Mouse (Mus musculus) v-Abl transformed pro-B cells (cell line): Measurements from ENCODE around the gene Cep104.

Source experiments
- in situ Hi-C, 2 experiments: fragments of 400-800 bp; cut with MboI; formaldehyde crosslinking; loops; one replicate each; pipeline ENCODE4 v1.15.1; 2025; ENCODE audit not compliant: unreplicated experiment in 2 of 2

Gene Cep104

DNA sequence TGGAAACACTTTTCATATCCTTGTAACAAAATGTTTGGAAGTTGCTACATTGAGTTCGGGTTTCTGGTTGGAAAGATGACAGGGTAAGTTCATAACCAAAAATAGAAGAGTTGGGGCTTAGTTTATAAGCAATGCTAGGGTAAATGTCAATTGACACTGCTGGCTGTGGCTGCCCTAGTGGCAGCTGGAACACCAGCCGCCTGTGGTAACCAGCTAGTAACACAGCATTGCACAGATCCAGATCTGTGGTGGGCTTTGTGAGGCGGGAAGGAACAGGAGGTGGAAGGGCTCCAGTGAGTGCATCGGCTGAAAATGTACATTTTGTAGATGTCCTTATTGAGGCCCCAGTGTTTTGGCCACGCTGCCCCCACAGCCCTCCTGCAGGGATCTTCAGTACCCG lies 774 bp downstream of the Cep104 start:
- in situ Hi-C loops: loop anchor here (5.0 to 10.0 kb wide), 3 partner anchors 37 to 1651 kb away; partner anchors contain the start of genes Lrrc47 (in 2 of the 2), Rpl22 (in 1 of the 2) and Tprgl (in 1 of the 2)

GRCm38 (mm10) chr4:153979243-153979642 lies 4.2 kb downstream of the Cep104 start:
- in situ Hi-C loops: loop anchor here (5.0 to 10.0 kb wide), 3 partner anchors 33 to 1654 kb away; partner anchors contain the start of genes Lrrc47 (in 2 of the 2), Rpl22 (in 1 of the 2) and Tprgl (in 1 of the 2)

DNA sequence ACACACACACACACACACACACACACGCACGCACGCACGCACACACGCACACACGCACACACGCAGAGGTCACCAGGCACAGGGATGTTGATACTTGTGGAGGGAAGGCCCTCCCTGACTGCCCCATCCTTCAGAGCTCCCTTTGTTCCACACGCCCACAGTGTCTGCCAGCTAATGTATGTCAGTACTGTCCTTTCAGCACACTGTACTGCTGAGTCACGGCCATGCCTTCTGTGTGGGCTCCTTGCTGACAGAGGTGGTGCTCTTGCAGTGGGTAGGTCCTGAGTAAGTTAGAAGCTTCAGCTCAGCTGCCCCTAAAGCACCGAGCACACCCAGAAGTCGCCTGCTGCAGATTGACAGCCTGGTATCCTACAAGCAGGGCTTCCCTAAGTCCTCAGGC lies 5.5 kb downstream of the Cep104 start:
- in situ Hi-C loops: no loop called here

- in situ Hi-C loops: no loop called here
Measured at GRCm38 (mm10) chr4:153992715-153993114, 17.7 kb downstream of the Cep104 start.

GRCm38 (mm10) chr4:153993505-153993904 lies 18.5 kb downstream of the Cep104 start:
- in situ Hi-C loops: no loop called here

- in situ Hi-C loops: no loop called here
Measured at GRCm38 (mm10) chr4:154005488-154005887, 30.5 kb downstream of the Cep104 start.

DNA sequence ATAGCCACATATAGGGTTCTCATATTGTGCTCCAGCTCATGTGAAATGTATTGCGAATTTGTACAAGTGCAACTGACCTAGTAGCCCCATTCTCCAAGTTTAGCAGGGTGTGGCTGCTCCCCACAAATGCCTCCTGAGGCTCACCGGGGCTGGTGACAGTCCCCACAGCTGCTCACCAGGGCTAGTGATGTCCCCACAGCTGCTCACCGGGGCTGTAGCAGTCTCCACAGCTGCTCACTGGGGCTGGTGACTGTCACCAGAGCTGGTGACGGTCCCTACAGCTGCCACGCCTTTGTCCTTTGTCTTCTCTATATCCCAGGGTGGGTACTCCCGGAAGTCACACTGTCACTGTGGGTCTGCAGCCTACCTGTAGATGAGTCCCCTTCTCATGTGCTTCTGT lies 31.3 kb downstream of the Cep104 start:
- in situ Hi-C loops: no loop called here

DNA sequence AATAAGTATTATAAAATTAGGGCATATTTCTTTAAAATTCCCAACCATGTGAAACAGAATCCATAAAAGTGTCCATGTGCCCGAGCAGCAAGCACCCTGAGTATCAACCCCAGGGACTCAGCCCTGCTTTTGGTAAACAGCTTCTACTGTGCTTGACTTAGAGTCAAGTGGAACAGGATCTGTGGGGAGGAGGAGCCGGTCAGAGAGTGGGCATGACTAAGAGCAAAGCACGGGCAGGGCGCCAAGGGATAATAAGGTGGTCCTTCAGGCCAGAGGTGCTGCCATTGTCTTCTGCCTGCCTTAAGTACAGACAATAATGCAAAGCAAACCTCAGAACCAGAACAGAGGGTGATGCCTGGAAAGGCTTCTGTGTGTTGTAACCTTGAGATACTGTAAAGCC lies 32.8 kb downstream of the Cep104 start:
- in situ Hi-C loops: no loop called here

GRCm38 (mm10) chr4:154010907-154011645 lies 36.1 kb downstream of the Cep104 start:
- in situ Hi-C loops: loop anchor here (5.0 kb wide), 1 partner anchor 34 kb away; the partner anchor contains the start of genes Cep104 (in 2 of the 2) and Dffb (in 2 of the 2)

DNA sequence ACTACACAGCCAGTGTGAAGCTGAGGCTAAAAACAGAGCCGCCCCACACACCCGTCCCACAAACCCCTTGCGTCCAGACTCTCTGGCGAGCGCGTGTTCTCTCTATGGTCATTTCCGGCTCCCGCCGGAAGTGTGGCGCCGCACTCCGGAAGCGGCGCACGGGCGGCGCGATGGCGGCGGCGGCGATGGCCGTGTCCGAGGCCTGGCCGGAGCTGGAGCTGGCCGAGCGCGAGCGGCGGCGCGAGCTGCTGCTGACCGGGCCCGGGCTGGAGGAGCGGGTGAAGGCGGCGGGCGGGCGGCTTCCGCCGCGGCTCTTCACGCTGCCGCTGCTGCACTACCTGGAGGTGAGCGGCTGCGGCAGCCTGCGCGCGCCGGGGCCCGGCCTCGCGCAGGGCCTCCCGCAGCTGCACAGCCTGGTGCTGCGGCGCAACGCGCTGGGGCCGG lies 36.7 kb downstream of the Cep104 start, which contains the start of gene Lrrc47:
Gene Lrrc47, plus strand, starts transcription at position 86 of the 444 bp plus-strand sequence.
- in situ Hi-C loops: loop anchor here (5.0 kb wide), 1 partner anchor 34 kb away; the partner anchor contains the start of genes Cep104 (in 2 of the 2) and Dffb (in 2 of the 2)

DNA sequence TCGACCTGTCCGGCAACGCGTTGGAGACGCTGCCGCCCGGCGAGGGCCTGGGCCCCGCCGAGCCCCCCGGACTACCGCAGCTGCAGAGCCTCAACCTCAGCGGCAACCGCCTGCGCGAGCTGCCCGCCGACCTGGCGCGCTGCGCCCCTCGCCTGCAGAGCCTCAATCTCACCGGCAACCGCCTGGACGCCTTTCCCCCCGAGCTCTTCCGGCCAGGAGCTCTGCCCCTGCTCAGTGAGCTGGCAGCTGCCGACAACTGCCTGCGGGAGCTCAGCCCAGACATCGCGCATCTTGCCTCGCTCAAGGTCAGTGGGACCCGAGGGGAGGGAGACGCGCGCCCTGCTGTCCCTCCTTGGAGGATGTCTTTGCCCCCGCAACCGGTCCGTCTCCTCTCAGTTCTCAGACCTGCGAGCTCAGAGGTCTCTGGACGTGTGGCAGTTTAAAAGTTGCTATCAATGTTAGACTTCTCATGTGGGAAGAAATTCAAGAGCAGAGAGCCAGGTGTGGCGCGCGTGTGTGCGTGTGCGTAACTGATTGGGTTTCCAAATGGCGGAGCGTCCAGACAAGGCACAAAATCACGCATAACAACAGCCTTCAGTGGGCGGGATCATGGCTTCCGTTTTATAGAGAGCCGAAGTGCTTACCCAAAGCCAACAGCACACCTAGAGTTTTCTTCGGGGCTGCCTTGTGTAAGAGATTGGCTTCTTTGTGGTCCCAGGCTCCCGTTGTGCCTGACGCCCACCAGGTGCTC lies 37.3 kb downstream of the Cep104 start:
- in situ Hi-C loops: loop anchor here (5.0 kb wide), 1 partner anchor 35 kb away; the partner anchor contains the start of genes Cep104 (in 2 of the 2) and Dffb (in 2 of the 2)

GRCm38 (mm10) chr4:154015476-154015875 lies 40.5 kb downstream of the Cep104 start:
- in situ Hi-C loops: no loop called here

DNA sequence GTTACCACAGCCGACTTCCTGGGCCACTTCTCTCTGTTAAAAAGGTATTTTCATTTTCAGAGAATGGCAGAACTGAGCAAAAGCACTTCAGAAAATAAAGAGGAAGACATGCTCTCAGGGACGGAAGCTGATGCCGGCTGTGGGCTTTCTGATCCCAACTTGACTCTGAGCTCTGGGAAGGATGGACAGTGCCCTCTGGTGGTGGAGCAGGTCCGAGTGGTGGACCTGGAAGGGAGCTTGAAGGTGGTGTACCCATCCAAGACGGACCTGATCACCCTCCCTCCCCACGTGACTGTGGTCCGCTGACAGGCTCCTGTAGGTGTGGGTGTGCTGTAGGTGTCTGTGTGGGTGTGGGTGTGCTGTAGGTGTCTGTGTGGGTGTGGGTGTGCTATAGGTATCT lies 44.6 kb downstream of the Cep104 start:
- in situ Hi-C loops: no loop called here

DNA sequence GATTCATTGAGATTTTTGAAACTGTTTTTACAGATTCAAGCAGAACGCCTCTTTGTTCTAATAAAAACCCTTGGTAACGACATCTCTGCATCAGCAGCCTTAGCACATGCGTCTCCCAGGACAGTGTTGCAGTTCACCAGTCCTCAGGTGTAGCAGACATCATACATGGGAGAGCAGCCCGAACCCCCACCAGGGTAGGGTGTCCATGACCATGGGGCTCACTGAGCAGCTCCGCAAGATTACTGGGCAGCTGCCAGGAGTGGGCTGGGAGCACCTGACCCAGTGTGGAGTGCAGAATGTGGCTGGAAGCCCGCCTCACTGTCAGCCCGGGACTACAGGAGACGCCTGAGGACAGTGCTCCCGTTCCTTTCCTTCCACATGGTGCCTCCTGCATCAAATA lies 46.4 kb downstream of the Cep104 start:
- in situ Hi-C loops: no loop called here

DNA sequence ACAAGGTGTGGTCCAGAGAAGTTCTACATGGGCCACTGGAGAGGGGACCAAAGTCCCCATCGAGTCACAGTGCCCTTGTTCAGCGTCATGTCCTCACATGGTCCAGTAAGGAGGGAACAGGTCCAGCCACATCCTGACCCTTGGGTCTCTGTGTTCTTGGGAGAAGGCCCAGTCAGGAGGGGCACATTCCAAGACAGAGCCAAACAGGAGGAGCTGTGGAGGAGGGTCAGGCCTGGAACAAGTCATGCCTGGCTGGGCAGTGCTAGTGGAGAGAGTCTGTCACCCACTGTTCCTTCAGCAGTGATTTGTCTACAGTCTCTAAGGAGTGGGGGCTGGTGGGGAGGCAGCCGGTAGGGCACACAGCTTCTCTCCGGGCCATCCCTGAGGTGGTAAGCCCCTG lies 47.4 kb downstream of the Cep104 start:
- in situ Hi-C loops: no loop called here

GRCm38 (mm10) chr4:154022844-154023243 lies 47.9 kb downstream of the Cep104 start:
- in situ Hi-C loops: no loop called here

DNA sequence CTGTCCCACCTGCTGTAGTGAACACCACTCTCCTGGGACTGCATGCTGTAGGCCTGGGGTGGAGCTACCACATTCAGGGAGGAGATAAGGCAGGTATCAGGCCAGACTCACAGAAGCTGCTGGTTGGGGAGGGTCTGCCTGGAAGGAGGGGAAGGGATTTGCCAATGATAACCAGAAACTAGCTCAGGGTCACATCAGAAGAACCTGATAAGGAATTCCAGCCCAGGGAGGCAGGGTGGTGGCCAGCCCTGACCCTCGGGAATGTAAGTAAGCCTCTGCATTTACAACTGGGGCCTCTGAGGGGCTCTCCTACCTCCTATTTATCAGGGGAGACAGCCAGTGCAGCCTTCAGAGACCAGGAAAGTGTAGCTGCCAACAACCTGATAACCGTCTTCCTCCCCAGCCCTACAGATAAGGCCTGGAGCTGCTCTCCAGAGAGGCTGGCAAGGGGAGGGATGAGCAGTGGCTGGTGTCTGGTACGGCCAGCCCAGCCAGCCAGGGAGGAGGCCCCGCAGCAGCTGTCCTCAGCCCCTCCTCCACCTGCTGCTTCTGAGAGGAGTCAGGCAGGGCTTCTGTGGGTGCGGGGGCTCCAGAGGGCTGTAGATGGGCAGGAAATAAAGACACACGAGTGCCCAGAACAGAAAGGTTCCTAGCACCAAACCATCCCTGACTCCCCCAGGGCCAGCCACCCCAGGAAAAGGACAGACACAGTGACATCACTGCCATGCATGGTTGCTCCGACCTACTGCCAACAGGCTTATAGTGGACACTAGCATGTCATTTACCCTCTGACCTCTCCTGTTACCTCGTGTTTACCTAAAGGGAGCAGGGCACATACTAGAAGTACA lies 49.0 kb downstream of the Cep104 start:
- in situ Hi-C loops: no loop called here

DNA sequence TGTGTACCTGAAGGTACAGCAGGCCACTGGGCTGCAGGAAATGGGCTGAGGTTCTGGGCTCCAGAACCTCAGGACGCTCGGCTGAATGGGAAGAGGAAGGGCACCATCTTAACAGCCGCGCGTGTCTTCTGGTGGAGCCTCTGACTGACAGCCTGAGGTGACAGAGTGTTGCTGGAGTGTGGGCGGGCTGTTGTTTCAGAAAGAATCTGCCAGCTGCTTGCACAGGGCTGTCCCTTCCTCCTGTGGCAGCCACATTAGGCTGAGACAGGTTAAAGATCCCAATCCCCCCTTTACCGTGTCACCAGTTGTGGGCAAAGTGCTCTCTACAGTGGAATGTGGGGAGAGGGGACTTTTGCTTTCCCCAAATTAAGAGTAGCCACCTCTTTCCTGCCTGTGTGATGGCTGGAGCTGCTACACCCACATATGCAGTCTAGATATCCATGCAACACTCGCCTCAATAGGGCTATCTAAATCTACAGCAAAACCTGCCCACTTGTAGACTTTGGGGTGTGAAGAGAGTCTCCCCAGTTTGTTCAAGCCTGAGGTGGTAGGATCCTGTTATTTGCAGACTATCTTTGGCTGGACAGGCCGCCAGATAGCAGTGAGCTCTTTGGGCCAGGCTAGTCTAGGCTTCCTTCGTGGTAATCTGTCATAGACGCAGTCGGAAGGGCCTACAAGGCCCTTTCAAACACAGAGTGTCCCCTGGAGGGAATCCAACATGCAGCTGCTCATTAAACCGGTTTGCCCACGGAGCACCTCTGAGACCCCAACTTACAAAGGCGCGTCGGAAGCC lies 49.9 kb downstream of the Cep104 start:
- in situ Hi-C loops: loop anchor here in 1 of 2 experiments (25.0 kb wide), 1 partner anchor 787 kb away; no protein-coding TSS in a partner anchor
